Mouse (Mus musculus) embryo, embryonic 11.5 days (tissue): ENCODE data around the gene Cd96.

ENCODE experiments used
- DNase-seq: peaks from one replicate; pipeline ENCODE4 v3.0.0-alpha.2; 2012; ENCODE audit warnings: low read depth, low spot score

Cd96 gene

DNA sequence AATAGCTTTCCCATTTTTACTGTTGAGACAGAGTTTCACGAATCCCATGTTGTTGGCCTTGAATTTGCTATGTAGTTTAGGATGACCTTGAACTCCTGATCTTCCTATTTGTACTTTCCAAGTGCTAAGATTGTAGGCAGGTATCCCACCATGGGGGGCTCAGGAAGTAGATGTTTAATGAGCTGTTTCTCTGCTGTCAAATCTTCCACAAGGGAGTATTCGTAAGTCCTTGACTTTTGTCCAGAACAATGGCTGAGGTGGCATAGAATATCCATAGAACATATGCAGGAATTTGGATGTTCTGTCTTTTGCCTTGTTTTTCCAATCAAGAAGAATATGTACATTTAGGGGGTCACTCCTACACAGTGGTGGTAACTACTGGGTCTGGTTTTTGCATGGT is 73.1 kb downstream of the Cd96 start:
- DNase-seq: no peak

DNA sequence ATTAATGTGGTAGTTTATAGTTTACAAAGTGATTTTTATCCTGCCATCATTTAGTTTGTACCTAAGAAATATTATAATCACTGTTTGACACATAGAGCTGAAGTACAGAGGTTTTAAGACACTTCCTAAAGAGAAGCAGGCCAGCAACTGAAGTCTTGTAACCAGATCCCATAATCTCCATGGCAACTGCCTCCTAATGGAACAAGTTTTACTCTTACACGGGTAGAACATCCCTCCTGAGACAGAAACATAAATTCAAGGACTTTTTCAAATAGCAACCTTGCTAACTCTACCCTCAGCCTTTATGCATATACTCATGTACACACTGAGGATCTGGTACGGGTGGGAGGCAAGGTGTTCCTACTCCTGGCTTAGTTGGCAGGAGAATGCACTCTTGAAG is 83.8 kb downstream of the Cd96 start:
- no peak for DNase-seq

DNA sequence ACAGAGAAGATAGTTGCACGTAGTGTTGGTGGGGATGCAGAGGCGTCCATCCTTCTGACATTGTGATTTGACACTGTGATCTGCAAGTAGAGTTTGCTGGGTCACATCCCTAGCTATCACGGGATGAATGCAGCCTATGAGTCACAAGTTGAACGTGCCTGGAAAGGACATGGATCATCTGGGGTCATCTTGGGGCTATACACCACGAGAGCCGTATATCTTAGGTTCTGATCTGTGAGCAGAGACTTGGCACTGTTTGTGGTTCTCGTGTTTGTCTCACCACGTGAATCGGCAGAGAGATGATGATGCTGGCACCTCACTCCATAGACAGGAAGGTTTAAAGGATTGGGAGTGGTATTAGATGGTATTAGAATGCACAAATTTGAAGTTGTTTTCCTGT is 86.2 kb downstream of the Cd96 start:
- DNase-seq: no peak

DNA sequence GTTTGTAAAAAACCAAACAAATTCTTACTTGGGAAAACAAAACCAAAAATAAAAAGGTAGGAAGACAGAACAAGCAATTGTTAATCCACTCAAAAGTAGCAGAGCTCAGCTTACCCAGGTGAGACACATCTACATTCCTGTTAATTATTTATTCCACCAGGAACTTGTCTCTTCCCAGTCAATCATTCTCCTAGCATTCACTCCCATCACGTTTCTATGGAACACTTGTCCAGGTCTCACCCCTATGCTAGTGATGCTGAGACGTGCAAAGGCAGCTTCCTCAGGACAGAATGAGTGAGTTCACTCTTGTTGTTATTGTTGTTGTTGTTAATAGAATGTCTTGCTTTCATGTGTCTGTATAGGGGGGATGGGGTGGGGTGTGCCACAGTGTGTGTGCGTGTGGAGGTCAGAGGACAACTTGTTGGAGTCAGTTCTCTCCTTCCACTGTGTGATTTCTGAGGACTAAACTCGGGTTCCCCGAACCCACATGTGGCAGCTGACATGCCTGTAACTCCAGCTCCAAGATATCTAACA is 97.0 kb downstream of the Cd96 start:
- no peak for DNase-seq

DNA sequence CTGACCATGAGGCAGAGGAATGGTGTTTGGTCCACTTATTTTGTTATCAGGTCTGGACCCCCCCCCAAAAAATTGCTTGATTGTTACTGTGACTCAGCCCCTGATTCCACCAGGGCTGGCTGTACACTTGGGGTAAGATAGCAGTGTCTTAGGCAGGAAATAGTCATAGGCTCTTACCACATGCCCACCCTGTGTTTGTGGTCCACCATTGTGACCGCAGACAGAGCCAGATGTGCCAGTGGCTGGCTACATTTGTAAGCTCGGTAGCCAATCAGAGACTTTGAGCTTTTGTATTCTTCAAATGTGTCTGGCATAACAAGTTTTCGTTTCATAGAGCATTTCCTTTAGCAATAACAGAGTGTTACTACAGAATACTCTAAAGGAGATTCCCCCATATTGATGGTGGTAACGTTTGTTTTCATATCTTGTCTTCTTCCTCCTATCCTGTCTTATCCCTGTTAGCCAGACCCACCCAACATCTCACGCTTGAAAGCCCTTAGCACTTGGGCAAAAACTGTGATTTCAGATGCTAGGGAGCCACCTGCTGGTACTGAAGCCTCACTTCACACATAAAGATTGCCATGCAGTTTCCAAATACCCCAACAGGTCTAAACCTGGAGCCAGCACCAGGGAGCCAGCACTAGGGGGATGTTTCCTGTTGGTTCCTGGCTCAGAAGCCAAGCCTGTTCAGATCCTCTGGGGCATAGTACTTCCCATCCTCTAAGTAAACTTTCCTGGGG is 97.7 kb downstream of the Cd96 start:
- DNase-seq: peak; percentile 59

DNA sequence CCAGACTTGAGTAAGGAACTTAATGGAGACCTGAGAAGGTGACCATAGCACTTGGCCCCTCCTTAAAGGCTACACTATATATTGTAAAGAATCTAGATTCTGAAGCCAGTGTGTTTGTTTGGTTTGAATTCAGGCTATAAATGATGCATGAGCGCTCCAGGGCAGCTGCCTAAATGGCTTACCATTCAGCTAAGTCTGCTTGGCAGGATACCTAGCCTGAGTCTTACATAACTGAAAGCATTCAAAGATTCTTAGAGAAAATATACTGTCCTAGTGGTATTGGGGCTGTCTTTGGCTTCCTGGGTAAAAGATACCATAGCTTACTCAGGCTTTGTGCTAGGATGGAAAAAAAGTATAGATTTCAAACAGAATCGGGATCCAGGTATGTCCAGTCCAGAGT is 98.7 kb downstream of the Cd96 start:
- DNase-seq: no peak

DNA sequence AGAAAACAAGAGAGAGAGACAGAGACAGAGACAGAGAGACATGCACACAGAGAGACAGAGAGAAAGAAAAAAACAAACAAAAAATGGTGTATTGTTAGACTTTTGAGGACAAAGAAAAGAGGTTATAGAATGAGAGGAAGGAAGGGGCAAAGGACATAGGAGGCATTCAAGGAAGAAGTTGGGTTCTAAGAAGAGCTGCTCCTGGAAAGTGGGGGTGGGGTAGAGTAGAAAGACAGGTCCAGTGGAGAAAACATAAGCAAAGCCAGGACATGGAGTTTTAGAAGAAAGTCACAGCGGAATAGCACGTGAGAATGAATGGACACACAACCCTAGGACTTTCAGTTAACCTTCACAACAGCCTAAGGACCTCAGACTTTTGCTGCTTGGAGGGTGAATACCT is 99.7 kb downstream of the Cd96 start:
- no peak for DNase-seq

DNA sequence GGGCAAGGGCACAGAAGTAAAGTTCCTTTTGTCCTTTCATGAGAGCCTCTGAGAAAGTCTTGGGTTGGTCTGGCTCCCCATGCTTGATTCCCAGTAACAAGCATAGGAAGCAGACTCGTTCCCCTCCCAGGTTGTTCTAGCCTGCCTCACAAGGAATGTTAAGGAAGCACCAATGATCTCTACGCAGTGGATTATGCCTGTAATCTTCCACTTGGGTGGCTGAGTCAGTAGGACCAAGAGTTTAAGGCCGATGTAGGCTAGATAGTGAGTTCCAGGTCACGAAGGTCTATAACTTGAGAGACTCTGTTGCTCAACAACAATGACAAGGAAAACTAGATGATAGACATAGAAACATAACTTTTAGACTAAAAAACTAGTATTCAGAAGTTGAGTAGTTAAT is 100.3 kb downstream of the Cd96 start:
- DNase-seq: no peak

DNA sequence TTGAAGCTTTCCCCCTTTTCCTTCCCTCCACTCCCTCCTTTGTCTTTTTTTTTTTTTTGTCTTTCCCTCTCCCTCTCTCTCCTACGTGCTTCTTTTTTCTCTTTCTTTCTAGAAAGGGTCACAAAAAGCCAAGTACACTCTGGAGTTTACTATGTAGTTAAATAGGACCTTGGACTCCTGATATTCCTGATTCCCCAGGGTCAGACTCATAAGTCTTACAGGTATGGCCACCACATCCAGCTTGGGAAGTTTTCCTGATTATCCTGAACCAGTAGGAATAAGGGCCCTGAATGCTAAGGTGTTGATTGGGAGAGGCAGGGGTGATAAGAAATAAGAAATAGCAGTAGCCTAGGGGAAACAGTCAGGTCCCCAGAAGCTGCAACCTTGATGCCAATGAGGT is 100.7 kb downstream of the Cd96 start:
- no peak for DNase-seq

DNA sequence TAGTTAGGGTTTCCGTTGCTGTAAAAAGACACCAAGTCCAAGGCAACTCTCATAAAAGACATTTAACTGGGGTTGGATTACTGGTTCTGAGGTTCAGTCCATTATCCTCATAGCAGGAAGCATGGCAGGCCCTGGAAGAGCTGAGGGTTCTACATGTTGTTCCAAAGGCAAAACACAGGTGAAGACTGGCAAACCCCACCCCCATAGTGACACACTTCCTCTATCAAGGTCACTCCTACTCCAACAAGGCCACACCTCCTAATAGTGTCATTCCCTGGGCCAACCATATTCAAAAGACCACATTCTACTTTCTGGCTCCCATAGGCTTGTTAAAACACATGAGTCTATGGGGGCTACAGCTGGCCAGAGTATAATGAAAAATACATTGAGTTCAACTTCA is 108.4 kb downstream of the Cd96 start:
- no peak for DNase-seq

DNA sequence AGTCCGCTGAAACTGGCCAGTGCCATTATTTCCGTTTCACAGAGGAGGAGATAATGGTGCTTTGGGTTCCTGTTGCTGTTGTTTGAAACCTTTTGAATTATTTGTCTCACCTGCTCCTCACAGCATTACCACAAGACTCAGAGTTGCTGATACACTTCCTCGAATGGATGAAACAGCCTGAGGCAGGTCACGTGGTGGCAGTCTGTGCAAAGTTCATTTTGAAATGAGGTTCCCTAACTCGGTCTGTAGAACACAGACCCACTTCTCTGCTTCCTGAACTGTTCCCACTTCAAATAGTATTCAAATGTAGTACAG is 109.2 kb downstream of the Cd96 start:
- peak; percentile 5 for DNase-seq

DNA sequence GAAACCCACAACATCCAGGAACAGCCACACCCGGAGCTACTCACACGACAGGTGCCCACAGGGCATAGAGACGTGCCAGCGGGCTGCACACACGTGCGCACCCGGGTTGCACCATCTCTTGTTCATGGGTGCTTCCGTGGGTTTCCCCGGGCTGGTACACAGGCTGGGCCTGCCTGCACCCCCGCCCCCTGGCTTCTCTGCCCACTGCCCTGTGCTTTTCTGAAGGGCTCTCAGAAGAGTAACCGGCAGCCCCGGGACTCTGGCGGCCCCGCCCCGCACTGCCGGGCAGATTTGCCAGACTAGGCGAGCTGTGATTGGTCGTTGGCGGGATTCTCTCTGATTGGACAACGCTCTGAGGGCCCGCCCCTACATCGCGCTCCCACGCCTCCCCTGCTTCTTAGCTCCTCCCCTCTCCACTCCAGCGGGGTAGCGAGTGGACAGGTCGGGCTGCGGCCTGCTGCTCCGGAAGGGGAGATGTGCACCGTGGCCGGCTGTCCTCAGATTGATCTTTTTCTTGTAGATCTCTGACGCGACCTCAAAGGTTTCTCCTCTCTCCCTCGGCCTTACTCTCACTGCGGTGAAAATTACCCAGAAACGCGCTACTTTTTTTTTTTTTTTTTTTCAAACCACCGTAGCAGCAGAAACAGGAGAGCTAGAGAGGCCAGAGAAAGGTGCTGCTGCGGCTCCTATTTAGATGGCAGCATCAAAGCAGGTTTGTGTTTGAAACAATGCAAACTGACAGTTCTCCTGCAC is 109.7 kb downstream of the Cd96 start, which contains the start of gene Plcxd2:
TSS of gene Plcxd2 (minus strand) at position 66 of the 753 bp plus-strand sequence.
- peak; percentile 89 for DNase-seq

DNA sequence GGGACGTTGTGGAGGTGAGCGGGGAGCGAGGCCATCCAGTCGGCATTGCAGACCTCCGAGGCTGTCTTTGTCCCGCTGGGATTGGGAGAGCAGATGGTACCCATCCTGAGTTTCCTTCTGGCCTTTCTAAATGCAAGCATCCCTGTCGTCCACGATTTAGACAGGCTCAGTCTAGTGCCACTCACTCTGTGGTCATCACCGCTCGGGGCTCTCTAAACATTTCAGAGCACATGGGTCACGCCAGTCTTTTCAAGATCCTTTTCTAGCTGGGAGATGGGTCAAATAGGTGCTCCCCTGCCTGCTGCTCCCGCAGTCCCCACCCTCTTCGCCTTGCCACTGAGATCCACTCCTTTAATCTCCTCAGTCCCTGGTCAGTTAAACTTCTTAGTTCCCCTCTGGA is 110.3 kb downstream of the Cd96 start:
- peak; percentile 7 for DNase-seq

DNA sequence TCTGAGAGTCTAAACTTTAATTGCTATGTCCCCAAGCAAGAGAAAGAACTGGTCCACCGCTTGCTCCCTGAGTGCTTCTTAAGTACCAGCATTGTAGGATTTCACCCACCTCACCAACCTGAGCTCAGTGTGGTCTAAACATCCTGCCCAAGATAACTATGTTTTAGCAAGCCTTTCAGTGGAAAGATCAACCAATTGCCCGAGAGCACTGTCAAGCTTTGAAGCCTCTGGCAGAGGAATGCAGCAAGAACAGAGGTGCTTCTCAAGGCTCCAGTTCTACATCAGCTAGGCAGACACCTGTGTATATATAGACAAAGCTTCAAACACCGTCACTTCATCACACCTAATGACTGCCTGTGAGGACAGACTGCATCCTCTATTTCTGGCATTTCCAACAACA is 111.3 kb downstream of the Cd96 start:
- DNase-seq: no peak

DNA sequence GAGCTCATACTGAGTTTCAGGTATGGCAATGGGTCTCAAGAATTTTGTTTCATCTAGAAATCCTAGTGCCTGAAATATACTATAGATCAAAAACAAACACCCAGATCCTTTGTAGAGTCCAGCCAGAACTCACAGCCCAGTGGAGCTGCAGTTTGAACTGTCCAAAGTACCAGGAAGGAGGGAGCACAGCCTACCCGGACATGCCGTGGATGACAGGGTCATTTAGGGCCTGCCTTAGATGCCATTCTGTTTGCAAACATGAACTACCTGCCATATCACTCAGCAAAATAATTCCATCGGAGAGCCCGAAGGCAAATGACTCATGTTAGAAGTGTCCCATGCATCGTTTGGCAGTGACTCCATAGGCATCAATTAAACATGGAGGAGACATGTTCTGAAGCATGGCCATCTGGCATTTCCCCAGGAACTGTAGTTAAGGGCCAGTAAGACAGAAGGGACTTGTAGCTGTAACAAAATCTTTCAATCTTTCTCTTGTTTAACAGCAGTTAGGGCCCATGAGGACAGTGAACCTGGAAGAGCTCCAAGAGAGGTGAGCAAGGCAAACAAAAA is 111.9 kb downstream of the Cd96 start:
- DNase-seq: no peak

DNA sequence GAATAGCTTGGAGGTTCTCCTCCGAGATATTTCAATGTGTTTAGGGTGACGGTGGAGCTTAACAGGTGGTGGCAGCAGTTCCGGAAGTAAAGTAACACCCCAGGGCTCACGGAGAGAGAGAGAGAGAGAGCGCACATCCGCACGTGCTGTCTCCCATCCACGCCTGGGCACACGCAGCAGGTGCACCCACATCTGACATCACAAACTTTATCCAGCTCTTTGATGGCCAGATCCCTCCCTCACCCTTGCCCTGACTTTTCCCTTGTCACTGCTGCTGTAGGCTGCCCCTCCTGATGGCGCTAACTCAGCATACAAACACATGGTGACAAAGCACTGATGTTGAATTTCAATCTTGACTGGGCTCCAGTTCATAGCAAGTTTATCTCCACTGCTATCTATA is 113.8 kb downstream of the Cd96 start:
- no peak for DNase-seq

DNA sequence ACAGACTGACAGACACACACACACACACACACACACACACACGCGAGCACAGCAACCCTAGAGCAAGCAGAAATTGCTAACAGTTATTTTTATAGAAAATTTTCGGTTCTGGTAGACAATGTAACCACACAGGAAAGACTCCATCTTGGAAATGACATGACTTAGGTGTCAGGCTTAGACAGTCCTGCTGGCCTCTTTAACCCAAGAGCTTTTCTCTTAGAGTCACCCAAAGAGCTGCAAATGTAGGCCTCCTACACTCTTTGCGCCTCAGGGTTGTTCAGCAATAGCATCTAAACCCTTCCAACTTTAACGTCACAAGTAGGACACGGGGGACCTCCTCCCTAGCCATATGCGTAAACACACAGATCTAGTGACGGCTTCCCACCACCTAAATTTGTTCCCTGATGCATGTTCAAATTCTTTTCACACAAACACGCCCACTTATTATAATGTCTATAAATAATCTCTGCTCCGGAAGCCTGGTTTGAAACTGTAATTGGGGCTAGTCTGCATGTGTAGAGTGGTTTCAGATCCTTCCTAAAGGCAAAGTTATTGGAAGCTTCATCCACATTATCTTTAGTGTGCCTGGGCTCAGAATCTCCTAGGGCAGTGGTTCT is 118.4 kb downstream of the Cd96 start:
- DNase-seq: no peak

DNA sequence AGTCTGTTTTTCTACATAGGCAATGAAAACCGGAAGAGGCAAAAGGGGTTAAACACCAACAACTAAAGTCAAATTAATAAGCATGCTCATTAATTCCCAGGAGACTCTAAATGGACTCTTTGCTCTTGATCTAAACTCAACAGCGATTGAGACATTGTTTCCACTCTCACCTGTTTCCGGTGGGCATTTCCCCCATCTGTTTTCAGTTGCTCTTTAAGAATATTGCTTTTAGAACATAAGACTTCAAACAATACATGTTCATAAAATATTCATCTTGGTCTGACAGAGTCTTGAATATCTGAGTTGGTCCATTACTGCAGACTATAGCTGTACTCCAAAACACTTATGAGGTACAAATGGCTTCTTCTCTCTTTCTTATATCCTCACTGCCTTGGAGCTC is 119.1 kb downstream of the Cd96 start:
- no peak for DNase-seq

DNA sequence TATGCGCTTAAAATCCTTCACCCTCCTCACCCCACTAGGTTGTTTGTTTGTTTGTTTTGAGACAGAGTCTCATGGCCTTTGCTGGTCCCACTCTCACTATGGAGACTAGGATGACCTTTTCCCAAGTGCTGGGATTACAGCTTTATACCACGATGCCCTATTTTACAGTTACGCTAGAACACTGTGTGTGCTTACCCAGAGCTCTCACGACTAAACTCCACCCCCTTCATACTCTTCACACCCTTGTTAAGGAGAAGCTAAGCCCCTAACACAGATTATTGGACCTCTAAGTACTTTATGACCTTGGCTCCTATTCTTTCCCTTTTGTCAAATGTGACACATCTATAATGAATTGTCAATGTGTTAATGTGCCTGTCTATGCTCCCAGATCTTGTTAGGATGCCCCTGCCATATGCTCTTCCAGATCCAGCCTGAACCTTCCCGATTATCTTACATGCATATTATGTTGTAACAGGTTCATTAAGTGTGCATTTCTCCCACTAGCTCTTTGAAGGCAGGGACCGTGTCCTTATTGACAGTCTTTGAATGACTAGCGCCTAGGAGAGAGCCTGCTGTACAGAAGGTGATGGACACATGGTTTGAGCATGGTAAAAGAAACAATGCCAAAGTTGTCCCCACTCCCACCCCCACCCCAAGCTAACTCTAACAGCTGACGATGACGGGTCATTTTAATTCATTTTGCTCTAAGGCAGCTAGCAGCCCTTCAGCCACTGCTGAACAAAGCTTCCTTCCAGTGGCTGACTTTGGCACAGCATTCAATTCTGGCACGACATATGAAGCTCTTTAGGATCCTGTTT is 120.5 kb downstream of the Cd96 start:
- DNase-seq: no peak

DNA sequence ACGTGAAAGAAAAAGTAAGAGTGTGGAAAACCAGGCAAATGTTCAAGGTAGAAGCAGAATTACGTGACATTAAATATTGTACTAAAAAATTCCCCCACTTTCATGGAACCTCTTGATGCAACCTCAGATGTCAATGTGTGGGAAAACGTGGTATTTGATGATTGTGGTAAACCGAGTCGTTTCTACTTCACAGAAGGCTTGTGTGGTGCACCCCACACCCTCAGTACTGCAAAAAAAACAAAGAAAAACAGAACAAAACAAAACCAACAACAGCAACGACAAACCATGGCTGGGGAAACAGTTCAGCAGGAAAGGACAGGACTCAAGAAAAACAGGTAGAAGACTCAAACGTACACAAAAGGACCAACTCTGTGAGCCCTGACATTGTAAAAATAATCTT is 121.8 kb downstream of the Cd96 start:
- DNase-seq: no peak

DNA sequence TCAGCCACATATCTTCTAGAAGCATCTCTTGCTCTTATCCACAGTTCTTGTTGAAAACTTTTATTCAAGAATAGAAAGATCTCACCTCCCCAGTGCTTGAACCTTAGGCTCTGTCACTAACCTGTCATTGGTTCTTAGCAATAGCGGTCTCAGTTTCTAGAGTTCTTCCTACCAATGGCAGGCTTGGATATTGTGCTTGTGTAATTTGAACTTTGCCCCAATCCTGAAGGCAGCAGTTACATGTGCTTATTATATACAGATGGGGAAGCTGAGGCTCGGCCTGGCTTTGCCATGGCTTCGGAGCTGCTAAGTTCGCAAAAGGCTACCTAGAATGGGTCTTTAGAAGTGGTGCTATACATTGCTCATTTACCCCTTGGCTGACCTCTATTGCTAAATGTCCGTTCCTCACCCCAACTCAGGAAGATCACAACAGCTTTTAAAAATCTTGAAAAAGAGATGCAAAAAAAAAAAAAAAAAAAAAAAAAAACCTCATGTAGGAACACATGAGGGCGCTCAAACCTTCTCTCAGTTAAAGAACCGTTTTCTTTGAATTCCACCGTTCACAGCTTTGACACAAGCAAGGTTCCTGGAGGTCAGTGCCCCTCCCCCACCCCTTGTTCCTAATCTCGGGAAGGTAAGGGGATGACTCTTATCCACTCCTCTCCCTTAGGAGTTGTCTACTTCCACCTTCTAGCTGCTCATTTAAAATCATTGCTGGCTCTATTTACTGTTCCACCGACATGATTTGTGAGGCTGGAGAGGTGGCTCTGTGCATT is 129.0 kb downstream of the Cd96 start:
- no peak for DNase-seq
